13 mouse cellular contexts compared by ENCODE assay signal in genomic region chr10:109283348-109283747, GRCm38 (mm10).
A peak's percentile ranks its signal among the peaks of the same experiment; 100 is the strongest.
DNase-seq lines count a peak whose midpoint lies in the region; TF ChIP-seq lines count a peak whose summit lies in the region.
"Had no signal": no experiment of that assay in that cellular context is flagged by ENCODE, and none has a peak within 500 bp of the region (broad histone marks: within the 10 kb centered on the region; RNA-seq: fewer than 3 reads in every experiment).

No protein-coding gene starts in this region.

- TF ChIP-seq CTCF in layer of hippocampus, adult 2 months (conservative IDR thresholded peaks at IDR 0.05): no peak

- peak in 1 of 2 experiments; percentile 31 for DNase-seq in layer of hippocampus, adult 2 months (ENCODE audit: low spot score in 2 of 2)
- no peak for DNase-seq in layer of hippocampus, adult 8-10 months (ENCODE audit: low spot score in 2 of 2)
- peak; percentile 8 to 33 for DNase-seq in right cerebral cortex, adult 2 months (ENCODE audit: low spot score in 2 of 2)
- DNase-seq in right cerebral cortex, postnatal 36 days (ENCODE audit: low spot score in 2 of 2): no peak
- peak; percentile 4 to 25 for DNase-seq in layer of hippocampus, postnatal 14 days (ENCODE audit: low spot score in 2 of 2)
- no peak for DNase-seq in spleen, postnatal 14 days (ENCODE audit: low spot score in 2 of 2)
- no peak for DNase-seq in urinary bladder, postnatal 14 days (ENCODE audit: low spot score)
- DNase-seq: adrenal gland, postnatal 14 days; kidney, adult 8-10 months; lung, adult 18-20 months had no signal

- peak overlapping the region; percentile 63; the same call in 1 of the 2 replicates for H3K27ac ChIP-seq in layer of hippocampus, adult 2 months
- H3K27ac ChIP-seq: embryonic facial prominence, embryonic 15.5 days; hindbrain, embryonic 13.5 days; limb, embryonic 15.5 days had no signal

- H3K4me3 ChIP-seq in layer of hippocampus, adult 2 months: no peak overlapping the region
- H3K4me3 ChIP-seq: embryonic facial prominence, embryonic 15.5 days; hindbrain, embryonic 13.5 days; limb, embryonic 15.5 days had no signal

Comparison
In these comparisons a context has a peak if more than half of its experiments do, and no peak if none do; other contexts are left out.
1. DNase-seq: peak in right cerebral cortex, adult 2 months (2 of 2) and layer of hippocampus, postnatal 14 days (2 of 2); none in layer of hippocampus, adult 8-10 months (0 of 2), right cerebral cortex, postnatal 36 days (0 of 2), spleen, postnatal 14 days (0 of 2) and urinary bladder, postnatal 14 days (single experiment).